Mouse (Mus musculus): Measurements from ENCODE around the gene Plxna3. TPM values are rescaled to one million over a fixed set of nuclear protein-coding genes. Genes with fewer than 3 reads are reported as not detected.
A peak's percentile ranks its signal among the peaks of the same experiment; 100 is the strongest.

The Plxna3 gene
- polyA plus RNA-seq, 1 experiment, result 7.9 TPM

GRCm38 (mm10) chrX:74293431-74293830 lies 35.4 kb upstream of the Plxna3 start:
- H3K79me3 ChIP-seq (ENCODE audit: low read depth), result peaks cover 7% of the 10 kb centered on the region
- no peak overlapping the region for H3K4me3 ChIP-seq (ENCODE audit: insufficient read depth, poor library complexity, severe bottlenecking)
- no peaks in the 10 kb centered on the region for H3K27me3 ChIP-seq (ENCODE audit: control insufficient read depth, insufficient read depth, insufficient read length)
- TF ChIP-seq MAX (IDR thresholded peaks at IDR 0.05) (no peak), MYOG (IDR thresholded peaks at IDR 0.05; ENCODE audit: control insufficient read depth, extremely low read depth, insufficient read length) (no peak), USF1 (IDR thresholded peaks at IDR 0.05; ENCODE audit: low read depth) (no peak), CEBPB (IDR thresholded peaks at IDR 0.05; ENCODE audit: low read depth) (no peak), CTCF (IDR thresholded peaks at IDR 0.05; ENCODE audit: control insufficient read depth, insufficient read depth, insufficient read length) (no peak), FOSL1 (IDR thresholded peaks at IDR 0.05; ENCODE audit: insufficient read depth, low read length, poor library complexity, severe bottlenecking) (no peak), MYOD1 (IDR thresholded peaks at IDR 0.05; ENCODE audit: control insufficient read depth, insufficient read length, low read depth) (no peak)
- H3K79me2 ChIP-seq (ENCODE audit: control insufficient read depth, insufficient read depth), result peaks cover 11% of the 10 kb centered on the region
- H3ac ChIP-seq (ENCODE audit: control insufficient read depth, insufficient read length, low read depth), result no peak overlapping the region
- H3K36me3 ChIP-seq (ENCODE audit: control insufficient read depth, insufficient read depth), result no peaks in the 10 kb centered on the region

- H3K79me2 ChIP-seq (ENCODE audit: control insufficient read depth, insufficient read depth), result peaks cover 20% of the 10 kb centered on the region
- H3ac ChIP-seq (ENCODE audit: control insufficient read depth, insufficient read length, low read depth), result peak within 1 kb of the TSS; percentile 93
Observed at GRCm38 (mm10) chrX:74296538-74297448, 32.1 kb upstream of the Plxna3 start, which contains the start of gene Atp6ap1. Gene Atp6ap1 (plus strand): TSS chrX:74297097.

DNA sequence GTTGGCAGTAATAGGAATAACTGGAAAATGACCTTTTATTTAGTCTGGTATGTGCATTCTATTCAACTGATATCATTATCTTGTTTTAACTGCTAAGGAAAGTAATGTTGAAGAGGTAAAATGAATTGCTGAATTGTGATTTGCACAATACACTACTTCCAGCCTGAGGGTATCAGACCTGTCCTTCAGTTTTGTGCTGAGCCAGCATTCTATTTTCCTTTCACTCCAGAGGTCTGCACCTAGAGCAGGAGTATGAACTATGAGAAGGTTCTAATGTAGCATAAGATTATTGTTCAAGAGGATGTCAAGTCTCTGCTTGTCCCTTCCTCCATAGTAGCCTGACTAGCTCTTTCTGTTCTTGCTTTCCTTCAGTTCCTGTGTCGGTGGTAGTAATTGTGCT lies 30.5 kb upstream of the Plxna3 start:
- Histone ChIP-seq H3K79me3 (ENCODE audit: low read depth) (peaks cover 7% of the 10 kb centered on the region), H3K79me2 (ENCODE audit: control insufficient read depth, insufficient read depth) (peaks cover 20% of the 10 kb centered on the region), H3K27me3 (ENCODE audit: control insufficient read depth, insufficient read depth, insufficient read length) (no peaks in the 10 kb centered on the region), H3K36me3 (ENCODE audit: control insufficient read depth, insufficient read depth) (peaks cover 25% of the 10 kb centered on the region), H3K4me3 (ENCODE audit: insufficient read depth, poor library complexity, severe bottlenecking) (no peak overlapping the region), H3ac (ENCODE audit: control insufficient read depth, insufficient read length, low read depth) (no peak overlapping the region)
- TF ChIP-seq MYOD1 (IDR thresholded peaks at IDR 0.05; ENCODE audit: control insufficient read depth, insufficient read length, low read depth) (no peak), MYOG (IDR thresholded peaks at IDR 0.05; ENCODE audit: control insufficient read depth, extremely low read depth, insufficient read length) (no peak), MAX (IDR thresholded peaks at IDR 0.05) (no peak), CTCF (IDR thresholded peaks at IDR 0.05; ENCODE audit: control insufficient read depth, insufficient read depth, insufficient read length) (no peak), USF1 (IDR thresholded peaks at IDR 0.05; ENCODE audit: low read depth) (no peak), CEBPB (IDR thresholded peaks at IDR 0.05; ENCODE audit: low read depth) (no peak), FOSL1 (IDR thresholded peaks at IDR 0.05; ENCODE audit: insufficient read depth, low read length, poor library complexity, severe bottlenecking) (no peak)

More at GRCm38 (mm10) chrX:74296538-74297448, 32.1 kb upstream of the Plxna3 start, which contains the start of gene Atp6ap1:
- TF ChIP-seq CTCF (IDR thresholded peaks at IDR 0.05; ENCODE audit: control insufficient read depth, insufficient read depth, insufficient read length) (no peak), MYOG (IDR thresholded peaks at IDR 0.05; ENCODE audit: control insufficient read depth, extremely low read depth, insufficient read length) (no peak), MAX (IDR thresholded peaks at IDR 0.05) (no peak), USF1 (IDR thresholded peaks at IDR 0.05; ENCODE audit: low read depth) (no peak), MYOD1 (IDR thresholded peaks at IDR 0.05; ENCODE audit: control insufficient read depth, insufficient read length, low read depth) (no peak), FOSL1 (IDR thresholded peaks at IDR 0.05; ENCODE audit: insufficient read depth, low read length, poor library complexity, severe bottlenecking) (no peak), CEBPB (IDR thresholded peaks at IDR 0.05; ENCODE audit: low read depth) (no peak)
- no peaks in the 10 kb centered on the region for H3K27me3 ChIP-seq (ENCODE audit: control insufficient read depth, insufficient read depth, insufficient read length)
- H3K36me3 ChIP-seq (ENCODE audit: control insufficient read depth, insufficient read depth), result peaks cover 16% of the 10 kb centered on the region
- peaks cover 7% of the 10 kb centered on the region for H3K79me3 ChIP-seq (ENCODE audit: low read depth)
- peak within 1 kb of the TSS; percentile 55 for H3K4me3 ChIP-seq (ENCODE audit: insufficient read depth, poor library complexity, severe bottlenecking)

DNA sequence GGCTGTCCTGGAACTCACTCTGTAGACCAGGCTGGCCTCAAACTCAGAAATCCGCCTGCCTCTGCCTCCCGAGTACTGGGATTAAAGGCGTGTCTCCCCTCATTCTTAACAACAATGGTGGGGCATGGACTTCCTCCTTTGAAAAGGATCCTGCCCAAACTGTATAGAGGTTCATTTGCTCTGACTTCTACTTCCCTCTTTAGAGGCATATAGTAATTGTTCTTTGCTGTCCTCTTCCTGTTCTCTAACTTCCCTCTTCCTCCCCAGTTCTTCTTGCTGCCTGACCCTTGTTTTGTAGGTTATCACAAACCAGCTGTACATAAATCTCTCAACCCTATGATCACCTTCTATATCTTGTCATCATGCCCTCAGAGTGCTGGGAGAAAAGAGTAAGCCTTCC lies 29.1 kb upstream of the Plxna3 start:
- peaks cover 20% of the 10 kb centered on the region for H3K79me2 ChIP-seq (ENCODE audit: control insufficient read depth, insufficient read depth)
- peaks cover 7% of the 10 kb centered on the region for H3K79me3 ChIP-seq (ENCODE audit: low read depth)
- H3K4me3 ChIP-seq (ENCODE audit: insufficient read depth, poor library complexity, severe bottlenecking), result no peak overlapping the region
- no peaks in the 10 kb centered on the region for H3K27me3 ChIP-seq (ENCODE audit: control insufficient read depth, insufficient read depth, insufficient read length)
- TF ChIP-seq MYOD1 (IDR thresholded peaks at IDR 0.05; ENCODE audit: control insufficient read depth, insufficient read length, low read depth) (no peak), USF1 (IDR thresholded peaks at IDR 0.05; ENCODE audit: low read depth) (no peak), FOSL1 (IDR thresholded peaks at IDR 0.05; ENCODE audit: insufficient read depth, low read length, poor library complexity, severe bottlenecking) (no peak), CTCF (IDR thresholded peaks at IDR 0.05; ENCODE audit: control insufficient read depth, insufficient read depth, insufficient read length) (no peak), MYOG (IDR thresholded peaks at IDR 0.05; ENCODE audit: control insufficient read depth, extremely low read depth, insufficient read length) (no peak), MAX (IDR thresholded peaks at IDR 0.05) (no peak), CEBPB (IDR thresholded peaks at IDR 0.05; ENCODE audit: low read depth) (no peak)
- H3K36me3 ChIP-seq (ENCODE audit: control insufficient read depth, insufficient read depth), result peaks cover 25% of the 10 kb centered on the region
- H3ac ChIP-seq (ENCODE audit: control insufficient read depth, insufficient read length, low read depth), result no peak overlapping the region

GRCm38 (mm10) chrX:74304867-74305700 lies 23.8 kb upstream of the Plxna3 start, which contains the start of gene Gdi1:
Gene Gdi1 (plus strand): TSS chrX:74304998.
- H3K79me2 ChIP-seq (ENCODE audit: control insufficient read depth, insufficient read depth), result peaks cover 28% of the 10 kb centered on the region
- H3ac ChIP-seq (ENCODE audit: control insufficient read depth, insufficient read length, low read depth), result peak within 1 kb of the TSS; percentile 77
- peaks cover 16% of the 10 kb centered on the region for H3K79me3 ChIP-seq (ENCODE audit: low read depth)
- no peaks in the 10 kb centered on the region for H3K27me3 ChIP-seq (ENCODE audit: control insufficient read depth, insufficient read depth, insufficient read length)
- peak within 1 kb of the TSS; percentile 49 for H3K4me3 ChIP-seq (ENCODE audit: insufficient read depth, poor library complexity, severe bottlenecking)
- TF ChIP-seq MAX (IDR thresholded peaks at IDR 0.05), result no peak
- no peak for TF ChIP-seq FOSL1 (IDR thresholded peaks at IDR 0.05; ENCODE audit: insufficient read depth, low read length, poor library complexity, severe bottlenecking)
- no peak for TF ChIP-seq CTCF (IDR thresholded peaks at IDR 0.05; ENCODE audit: control insufficient read depth, insufficient read depth, insufficient read length)
- no peak for TF ChIP-seq USF1 (IDR thresholded peaks at IDR 0.05; ENCODE audit: low read depth)
- TF ChIP-seq CEBPB (IDR thresholded peaks at IDR 0.05; ENCODE audit: low read depth), result no peak
- no peak for TF ChIP-seq MYOG (IDR thresholded peaks at IDR 0.05; ENCODE audit: control insufficient read depth, extremely low read depth, insufficient read length)
- no peak for TF ChIP-seq MYOD1 (IDR thresholded peaks at IDR 0.05; ENCODE audit: control insufficient read depth, insufficient read length, low read depth)
- H3K36me3 ChIP-seq (ENCODE audit: control insufficient read depth, insufficient read depth), result peaks cover 46% of the 10 kb centered on the region
